Mouse (Mus musculus): ENCODE data around the gene Tbc1d13.

GRCm38 (mm10) chr2:30134378-30134711 lies 799 bp downstream of the Tbc1d13 start:
- TF ChIP-seq RAD21 (IDR thresholded peaks at IDR 0.05; ENCODE audit: low read depth, low read length) (no peak), ZMIZ1 (IDR thresholded peaks at IDR 0.05; ENCODE audit: low read depth, low read length) (no peak), CTCF (conservative IDR thresholded peaks at IDR 0.05 in 1 of 2, IDR thresholded peaks at IDR 0.05 in 1 of 2; ENCODE audit: low read depth in 2 of 2, low read length in 2 of 2) (no peak), SIN3A (IDR thresholded peaks at IDR 0.05; ENCODE audit: low read length) (no peak), POLR2A (IDR thresholded peaks at IDR 0.05; ENCODE audit: low read depth, low read length) (no peak), MEF2A (IDR thresholded peaks at IDR 0.05; ENCODE audit: borderline replicate concordance, low read depth, low read length) (no peak), NRF1 (IDR thresholded peaks at IDR 0.05; ENCODE audit: low read depth, low read length) (no peak), EP300 (IDR thresholded peaks at IDR 0.05; ENCODE audit: low read length) (no peak)
